Mouse (Mus musculus): ENCODE data around the gene Itpr2. TPM values are rescaled to one million over a fixed set of nuclear protein-coding genes. Genes with fewer than 3 reads are reported as not detected.

Itpr2 gene
- polyA plus RNA-seq, 1 experiment from 2014 or later = 4.1 TPM

GRCm38 (mm10) chr6:146502856-146503255 is 833 bp upstream of the Itpr2 start:
- WGBS (ENCODE audit: insufficient replicate concordance) = 49% methylated on average over 3 of the region's 3 CpGs
- Histone ChIP-seq H3K4me3 (peak overlapping the region; percentile 66), H3K27me3 (replicated peaks) (peaks cover 52% of the 10 kb centered on the region), H3K27ac (no peak overlapping the region), H3K4me2 (peak overlapping the region; percentile 90), H3K9ac (0 out of 2 replicates have a peak overlapping the region, but pooled peaks have one; percentile 50), H3K36me3 (no peaks in the 10 kb centered on the region), H3K4me1 (peaks cover 32% of the 10 kb centered on the region), H3K9me3 (replicated peaks) (no peaks in the 10 kb centered on the region)
- no peak for ATAC-seq

- H3K27ac ChIP-seq = peak overlapping the region; percentile 62
- H3K4me2 ChIP-seq = peak overlapping the region; percentile 90
- WGBS (ENCODE audit: insufficient replicate concordance) = under 1% methylated on average over 30 of the region's 30 CpGs
- H3K36me3 ChIP-seq = no peaks in the 10 kb centered on the region
- peaks cover 32% of the 10 kb centered on the region for H3K4me1 ChIP-seq
- H3K27me3 ChIP-seq (replicated peaks) = peaks cover 52% of the 10 kb centered on the region
- peak overlapping the region; percentile 50 for H3K9ac ChIP-seq
- ATAC-seq = peak; percentile 29
- H3K9me3 ChIP-seq (replicated peaks) = no peaks in the 10 kb centered on the region
- peak overlapping the region; percentile 66 for H3K4me3 ChIP-seq
These were observed 632 bp downstream of the Itpr2 start for GRCm38 (mm10) chr6:146501316-146501865.

GRCm38 (mm10) chr6:146500771-146501170 is 1.3 kb downstream of the Itpr2 start:
- ATAC-seq = no peak
- Histone ChIP-seq H3K27me3 (replicated peaks) (peaks cover 52% of the 10 kb centered on the region), H3K36me3 (no peaks in the 10 kb centered on the region), H3K4me1 (peaks cover 32% of the 10 kb centered on the region), H3K9me3 (replicated peaks) (no peaks in the 10 kb centered on the region), H3K27ac (no peak overlapping the region), H3K4me3 (peak overlapping the region; percentile 66; the same call in 1 of the 2 replicates), H3K4me2 (peak overlapping the region; percentile 90), H3K9ac (no peak overlapping the region)
- WGBS (ENCODE audit: insufficient replicate concordance) = 55% methylated on average over 5 of the region's 5 CpGs

GRCm38 (mm10) chr6:146500206-146500605 is 1.8 kb downstream of the Itpr2 start:
- Histone ChIP-seq H3K4me1 (peaks cover 32% of the 10 kb centered on the region), H3K4me2 (no peak overlapping the region), H3K36me3 (no peaks in the 10 kb centered on the region), H3K9ac (no peak overlapping the region), H3K27me3 (replicated peaks) (peaks cover 52% of the 10 kb centered on the region), H3K27ac (no peak overlapping the region), H3K9me3 (replicated peaks) (no peaks in the 10 kb centered on the region), H3K4me3 (no peak overlapping the region)
- ATAC-seq = no peak
- 65% methylated on average over 6 of the region's 6 CpGs for WGBS (ENCODE audit: insufficient replicate concordance)

- Histone ChIP-seq H3K9ac (no peak overlapping the region), H3K36me3 (no peaks in the 10 kb centered on the region), H3K27ac (no peak overlapping the region), H3K4me3 (no peak overlapping the region), H3K27me3 (replicated peaks) (peaks cover 52% of the 10 kb centered on the region), H3K4me2 (no peak overlapping the region), H3K4me1 (peaks cover 32% of the 10 kb centered on the region), H3K9me3 (replicated peaks) (no peaks in the 10 kb centered on the region)
- ATAC-seq = no peak
- WGBS (ENCODE audit: insufficient replicate concordance) = 67% methylated on average over 4 of the region's 4 CpGs
These were observed 2.5 kb downstream of the Itpr2 start for GRCm38 (mm10) chr6:146499566-146499965.

- H3K27ac ChIP-seq = no peak overlapping the region
- ATAC-seq = no peak
- no peak overlapping the region for H3K9ac ChIP-seq
- peaks cover 41% of the 10 kb centered on the region for H3K27me3 ChIP-seq (replicated peaks)
- no peaks in the 10 kb centered on the region for H3K36me3 ChIP-seq
- WGBS (ENCODE audit: insufficient replicate concordance) = 53% methylated on average over 3 of the region's 3 CpGs
- H3K4me3 ChIP-seq = no peak overlapping the region
- H3K4me1 ChIP-seq = peaks cover 32% of the 10 kb centered on the region
- no peak overlapping the region for H3K4me2 ChIP-seq
- H3K9me3 ChIP-seq (replicated peaks) = no peaks in the 10 kb centered on the region
These were observed 3.6 kb downstream of the Itpr2 start for GRCm38 (mm10) chr6:146498416-146498815.

- Histone ChIP-seq H3K9ac (no peak overlapping the region), H3K4me2 (no peak overlapping the region), H3K27ac (no peak overlapping the region), H3K27me3 (replicated peaks) (peaks cover 35% of the 10 kb centered on the region), H3K4me3 (no peak overlapping the region), H3K9me3 (replicated peaks) (no peaks in the 10 kb centered on the region), H3K36me3 (no peaks in the 10 kb centered on the region), H3K4me1 (peaks cover 29% of the 10 kb centered on the region)
- no peak for ATAC-seq
- WGBS (ENCODE audit: insufficient replicate concordance) = 60% methylated on average over 4 of the region's 4 CpGs
These were observed 4.2 kb downstream of the Itpr2 start for GRCm38 (mm10) chr6:146497866-146498265.

GRCm38 (mm10) chr6:146497435-146497834 is 4.6 kb downstream of the Itpr2 start:
- no peak for ATAC-seq
- no peak overlapping the region for H3K4me3 ChIP-seq
- peaks cover 25% of the 10 kb centered on the region for H3K4me1 ChIP-seq

GRCm38 (mm10) chr6:146491680-146492079 is 10.3 kb downstream of the Itpr2 start:
- Histone ChIP-seq H3K4me2 (no peak overlapping the region), H3K36me3 (no peaks in the 10 kb centered on the region), H3K4me3 (no peak overlapping the region), H3K4me1 (0 out of 2 replicates have a peak, but pooled peaks cover 3% of the 10 kb centered on the region), H3K9me3 (replicated peaks) (no peaks in the 10 kb centered on the region), H3K27me3 (replicated peaks) (peaks cover 6% of the 10 kb centered on the region; the same call in 1 of the 2 replicates), H3K9ac (no peak overlapping the region), H3K27ac (no peak overlapping the region)
- no peak for ATAC-seq
- WGBS (ENCODE audit: insufficient replicate concordance) = 70% methylated on average over 2 of the region's 2 CpGs

More at GRCm38 (mm10) chr6:146497435-146497834, 4.6 kb downstream of the Itpr2 start:
- WGBS (ENCODE audit: insufficient replicate concordance) = 63% methylated on average over 3 of the region's 3 CpGs
- Histone ChIP-seq H3K9ac (no peak overlapping the region), H3K9me3 (replicated peaks) (no peaks in the 10 kb centered on the region), H3K27me3 (replicated peaks) (peaks cover 31% of the 10 kb centered on the region), H3K4me2 (no peak overlapping the region), H3K36me3 (no peaks in the 10 kb centered on the region), H3K27ac (no peak overlapping the region)

- Histone ChIP-seq H3K4me3 (no peak overlapping the region), H3K36me3 (no peaks in the 10 kb centered on the region), H3K27ac (no peak overlapping the region), H3K4me1 (0 out of 2 replicates have a peak, but pooled peaks cover 5% of the 10 kb centered on the region), H3K9me3 (replicated peaks) (no peaks in the 10 kb centered on the region), H3K4me2 (no peak overlapping the region), H3K9ac (no peak overlapping the region), H3K27me3 (replicated peaks) (peaks cover 9% of the 10 kb centered on the region; the same call in 1 of the 2 replicates)
- 62% methylated on average over 9 of the region's 9 CpGs for WGBS (ENCODE audit: insufficient replicate concordance)
- no peak for ATAC-seq
These were observed 11.5 kb downstream of the Itpr2 start for GRCm38 (mm10) chr6:146490416-146490960.

GRCm38 (mm10) chr6:146489841-146490240 is 12.2 kb downstream of the Itpr2 start:
- Histone ChIP-seq H3K36me3 (no peaks in the 10 kb centered on the region), H3K27ac (no peak overlapping the region), H3K4me3 (no peak overlapping the region), H3K27me3 (replicated peaks) (peaks cover 9% of the 10 kb centered on the region; the same call in 1 of the 2 replicates), H3K9ac (no peak overlapping the region), H3K4me2 (no peak overlapping the region), H3K9me3 (replicated peaks) (no peaks in the 10 kb centered on the region), H3K4me1 (0 out of 2 replicates have a peak, but pooled peaks cover 5% of the 10 kb centered on the region)
- no peak for ATAC-seq
- 70% methylated on average over 6 of the region's 6 CpGs for WGBS (ENCODE audit: insufficient replicate concordance)

- WGBS (ENCODE audit: insufficient replicate concordance) = 64% methylated on average over 3 of the region's 3 CpGs
- 0 out of 2 replicates have a peak, but pooled peaks cover 5% of the 10 kb centered on the region for H3K4me1 ChIP-seq
- H3K4me3 ChIP-seq = no peak overlapping the region
- no peak for ATAC-seq
- no peaks in the 10 kb centered on the region for H3K36me3 ChIP-seq
- H3K9ac ChIP-seq = no peak overlapping the region
- no peaks in the 10 kb centered on the region for H3K9me3 ChIP-seq (replicated peaks)
- H3K27ac ChIP-seq = no peak overlapping the region
- H3K27me3 ChIP-seq (replicated peaks) = peaks cover 9% of the 10 kb centered on the region; the same call in 1 of the 2 replicates
- no peak overlapping the region for H3K4me2 ChIP-seq
These were observed 13.3 kb downstream of the Itpr2 start for GRCm38 (mm10) chr6:146488749-146489148.

Data from liver, embryonic 12.5 days (tissue).